Mouse (Mus musculus) heart, adult 2 months (tissue): ENCODE results near the gene Pold1.

ENCODE experiments used
- CTCF ChIP-seq: fragments of 200-600 bp; IDR thresholded peaks from 2 replicates; pipeline ENCODE4 v1.8.1; 2022; ENCODE audit warnings: antibody characterized with exemption, mild to moderate bottlenecking, moderate library complexity
- EP300 ChIP-seq: fragments of 200-500 bp; IDR thresholded peaks from 2 replicates; pipeline ENCODE4 v1.6.1; 2011; ENCODE audit warnings: low read depth, low read length, control low read depth; ENCODE audit not compliant: insufficient read depth
- POLR2A ChIP-seq: fragments of 200-500 bp; IDR thresholded peaks from 2 replicates; pipeline ENCODE4 v1.6.1; 2011; ENCODE audit warnings: mild to moderate bottlenecking, low read depth, low read length, control low read depth; ENCODE audit not compliant: insufficient read depth

GRCm38 (mm10) chr7:44590402-44591347, 42.0 kb upstream of the Pold1 start, which contains the start of gene Kcnc3:
- TF ChIP-seq CTCF (no peak), EP300 (no peak), POLR2A (no peak)
